Mouse (Mus musculus): ENCODE data around the gene Prps1l1.

GRCm38 (mm10) chr12:34989537-34990200 lies 5.1 kb downstream of the Prps1l1 start:
- TF ChIP-seq CTCF (IDR thresholded peaks at IDR 0.05), result no peak
- no peak for TF ChIP-seq EP300 (IDR thresholded peaks at IDR 0.05)
